Mouse (Mus musculus) small intestine, adult 2 months (tissue): Measurements from ENCODE around the gene Pth2.

Experiments
- CTCF ChIP-seq: fragments of 200-500 bp; IDR thresholded peaks from 2 replicates; pipeline ENCODE4 v1.5.1; 2012; ENCODE audit warnings: low read depth, mild to moderate bottlenecking, control low read depth, inconsistent platforms, low read length, moderate library complexity, mixed read lengths; ENCODE audit not compliant: insufficient replicate concordance, insufficient read length; ENCODE audit errors: extremely low read depth
- POLR2A ChIP-seq: fragments of 200-500 bp; IDR thresholded peaks from 2 replicates; pipeline ENCODE4 v1.6.1; 2012; ENCODE audit warnings: low read depth, mild to moderate bottlenecking, control low read depth, inconsistent platforms, low read length, moderate library complexity

GRCm38 (mm10) chr7:45163735-45164490, 16.9 kb upstream of the Pth2 start, which contains the start of gene Slc17a7:
- TF ChIP-seq CTCF (no peak), POLR2A (no peak)
